Mouse (Mus musculus) lung, embryonic 14.5 days (tissue): ENCODE data around the gene Khsrp. TPM values are rescaled to one million over a fixed set of nuclear protein-coding genes. Genes with fewer than 3 reads are reported as not detected.
A peak's percentile ranks its signal among the peaks of the same experiment; 100 is the strongest.

Source experiments
- ATAC-seq: fragments of 200-750 bp; cut with Nextera tagmentation; 2 replicates; pipeline ENCODE4 v1.8.0; 2017; ENCODE audit warnings: mild to moderate bottlenecking, moderate TSS enrichment, moderate library complexity; ENCODE audit not compliant: insufficient read depth
- DNase-seq: peaks from one replicate; pipeline ENCODE4 v3.0.0-alpha.2; 2015
- H3K27ac ChIP-seq: fragments of 300-500 bp; sonication (generic); 2 replicates; pipeline ENCODE4 v1.5.1; 2014; ENCODE audit warnings: low read depth, mild to moderate bottlenecking, moderate library complexity
- H3K27me3 ChIP-seq: fragments of 300-500 bp; sonication (generic); 2 replicates; pipeline ENCODE4 v1.6.1; 2014; ENCODE audit warnings: low read length, control low read depth; ENCODE audit not compliant: insufficient read depth
- H3K36me3 ChIP-seq: fragments of 300-500 bp; sonication (generic); 2 replicates; pipeline ENCODE4 v1.6.1; 2014; ENCODE audit warnings: control low read depth; ENCODE audit not compliant: insufficient read depth
- H3K4me1 ChIP-seq: fragments of 300-500 bp; sonication (generic); 2 replicates; pipeline ENCODE4 v1.6.1; 2014; ENCODE audit warnings: antibody characterized with exemption, control low read depth; ENCODE audit not compliant: insufficient read depth
- H3K4me2 ChIP-seq: fragments of 300-500 bp; sonication (generic); 2 replicates; pipeline ENCODE4 v1.6.1; 2014; ENCODE audit warnings: mild to moderate bottlenecking
- H3K4me3 ChIP-seq: fragments of 300-500 bp; sonication (generic); 2 replicates; pipeline ENCODE4 v1.5.1; 2014; ENCODE audit warnings: low read depth, low read length
- H3K9ac ChIP-seq: fragments of 300-500 bp; sonication (generic); 2 replicates; pipeline ENCODE4 v1.6.1; 2014
- H3K9me3 ChIP-seq: fragments of 300-500 bp; sonication (generic); 2 replicates; pipeline ENCODE4 v1.6.1; 2016; ENCODE audit warnings: low read depth, low read length, control low read depth
- CTCF ChIP-seq: IDR thresholded peaks from 2 replicates; pipeline ENCODE4 v1.5.1; 2016; ENCODE audit warnings: antibody characterized with exemption, low read depth
- WGBS: fragments of 180-500 bp; shearing (Covaris S2); extraction: QIAGEN DNeasy Blood & Tissue Kit; methylation state at CpG from one replicate; pipeline ENCODE4 v1.1.7; 2014; 5-methylcytosine and 5-hydroxymethylcytosine counted together
- polyA plus RNA-seq: library from polyadenylated mRNA; unstranded; fragments of >200 nt; fragmentation: Nextera tagmentation; extraction: Ambion mirVana; gene quantifications from 2 replicates; pipeline ENCODE4 v1.2.1, GENCODE M21; 2014

Khsrp gene
- polyA plus RNA-seq, 1 experiment from 2014 or later = 69.4 TPM

DNA sequence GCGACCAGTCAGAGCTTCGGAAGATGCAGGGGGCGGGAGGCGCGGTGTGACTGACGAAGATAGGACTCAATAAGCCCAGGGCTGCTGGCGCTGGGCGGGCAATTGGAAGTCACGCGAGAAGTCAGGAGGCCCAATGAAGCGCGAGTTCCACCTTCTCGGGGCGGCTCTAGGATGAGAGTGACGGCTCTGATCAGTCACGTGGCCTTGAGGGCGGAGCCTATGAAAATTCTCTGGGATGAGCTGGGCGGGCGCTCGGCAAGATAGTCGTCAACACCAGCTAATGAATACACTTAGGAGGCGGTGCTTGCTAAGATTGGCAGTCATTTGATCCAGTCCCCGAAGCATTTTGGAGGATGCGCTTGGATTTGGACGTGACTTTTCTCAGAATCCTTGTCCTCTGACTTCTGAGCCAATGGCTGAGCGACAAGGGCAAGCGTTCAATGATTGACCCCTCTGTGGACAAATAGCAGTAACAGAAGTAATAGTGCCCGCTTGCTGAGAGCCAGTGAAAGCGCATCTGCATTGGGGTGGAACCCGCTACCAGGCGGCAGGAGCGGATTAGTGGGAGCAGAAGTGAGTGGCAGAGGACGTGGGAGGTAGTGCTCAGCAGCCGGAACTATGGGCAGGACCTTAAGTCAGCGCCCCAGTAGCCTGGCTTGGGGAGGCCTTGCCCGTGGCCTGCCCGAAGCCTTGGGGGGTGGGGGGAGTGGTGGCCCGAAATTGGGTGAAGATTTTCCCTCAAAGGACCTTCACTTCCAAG is 519 bp upstream of the Khsrp start:
- H3K9me3 ChIP-seq = no peaks in the 10 kb centered on the region
- peaks cover 21% of the 10 kb centered on the region for H3K36me3 ChIP-seq
- under 1% methylated on average over 38 of the region's 38 CpGs for WGBS
- H3K9ac ChIP-seq = peak overlapping the region; percentile 44
- 0 out of 2 replicates have a peak, but pooled peaks have one; percentile 15 for TF ChIP-seq CTCF
- ATAC-seq (peak; percentile 99), DNase-seq (peak; percentile 100)
- H3K27ac ChIP-seq = peak overlapping the region; percentile 82
- peak overlapping the region; percentile 93 for H3K4me3 ChIP-seq
- no peaks in the 10 kb centered on the region for H3K27me3 ChIP-seq
- H3K4me1 ChIP-seq = 0 out of 2 replicates have a peak, but pooled peaks cover 3% of the 10 kb centered on the region
- H3K4me2 ChIP-seq = peak overlapping the region; percentile 98

- Histone ChIP-seq H3K36me3 (peaks cover 42% of the 10 kb centered on the region), H3K4me2 (peak overlapping the region; percentile 98), H3K9me3 (no peaks in the 10 kb centered on the region), H3K27ac (no peak overlapping the region), H3K4me3 (peak overlapping the region; percentile 93), H3K27me3 (no peaks in the 10 kb centered on the region), H3K4me1 (0 out of 2 replicates have a peak, but pooled peaks cover 3% of the 10 kb centered on the region), H3K9ac (peak overlapping the region; percentile 99)
- no peak for DNase-seq
- 24% methylated on average over 8 of the region's 8 CpGs for WGBS
- TF ChIP-seq CTCF = no peak
- no peak for ATAC-seq
Observed at GRCm38 (mm10) chr17:57029691-57030090, 1.6 kb downstream of the Khsrp start.

DNA sequence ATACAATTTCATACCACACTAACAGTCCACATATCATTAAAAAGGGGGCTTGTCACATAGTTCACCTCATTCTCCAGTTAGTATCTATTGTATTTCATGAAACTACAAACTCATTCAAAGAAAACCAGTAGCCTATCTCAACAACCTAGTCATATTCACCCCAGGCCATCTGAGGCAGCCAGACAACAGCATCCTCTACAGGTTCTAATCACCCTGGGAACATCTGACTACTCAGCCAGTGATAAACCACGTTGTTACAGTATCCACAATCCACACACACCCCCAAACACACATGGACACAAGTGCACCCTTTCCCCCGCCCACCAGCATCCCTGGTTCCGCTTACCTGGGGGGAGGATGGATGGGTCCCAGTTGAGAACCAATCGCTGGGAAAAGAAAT is 3.9 kb downstream of the Khsrp start:
- no peak for ATAC-seq
- no peak for TF ChIP-seq CTCF
- WGBS = 80% methylated on average over 4 of the region's 4 CpGs

GRCm38 (mm10) chr17:57020960-57021359 is 10.4 kb downstream of the Khsrp start:
- no peaks in the 10 kb centered on the region for H3K9me3 ChIP-seq
- no peak overlapping the region for H3K4me3 ChIP-seq
- no peak overlapping the region for H3K27ac ChIP-seq
- H3K9ac ChIP-seq = no peak overlapping the region
- H3K27me3 ChIP-seq = no peaks in the 10 kb centered on the region
- WGBS = 82% methylated on average over 5 of the region's 5 CpGs
- no peak overlapping the region for H3K4me2 ChIP-seq
- ATAC-seq = no peak
- H3K4me1 ChIP-seq = no peaks in the 10 kb centered on the region
- no peak for TF ChIP-seq CTCF
- H3K36me3 ChIP-seq = peaks cover 66% of the 10 kb centered on the region
- no peak for DNase-seq

More for the DNA sequence above, 3.9 kb downstream of the Khsrp start:
- H3K27me3 ChIP-seq = no peaks in the 10 kb centered on the region
- H3K27ac ChIP-seq = no peak overlapping the region
- H3K36me3 ChIP-seq = peaks cover 65% of the 10 kb centered on the region
- H3K4me2 ChIP-seq = no peak overlapping the region
- 0 out of 2 replicates have a peak, but pooled peaks cover 3% of the 10 kb centered on the region for H3K4me1 ChIP-seq
- H3K4me3 ChIP-seq = no peak overlapping the region
- DNase-seq = no peak
- no peaks in the 10 kb centered on the region for H3K9me3 ChIP-seq
- H3K9ac ChIP-seq = no peak overlapping the region

DNA sequence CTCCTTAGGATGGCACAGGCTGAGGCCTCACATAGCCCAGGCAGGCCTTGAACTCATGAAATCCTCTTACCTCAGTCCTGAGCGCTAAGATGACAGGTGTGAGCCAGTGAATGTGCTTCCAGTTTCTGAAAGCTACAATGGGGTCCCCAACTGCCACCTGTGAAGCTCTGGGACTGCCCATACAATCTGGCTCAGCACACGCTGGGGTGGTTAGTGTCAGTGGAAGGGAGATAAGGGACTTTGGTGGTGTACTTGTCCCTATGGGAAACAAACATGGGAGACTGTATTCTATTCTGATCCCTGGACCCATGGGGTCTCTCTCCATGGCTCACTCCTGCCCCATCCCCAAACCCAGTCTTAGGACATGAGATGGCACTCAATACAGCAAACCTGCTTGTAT is 11.6 kb downstream of the Khsrp start:
- ATAC-seq = no peak
- peaks cover 53% of the 10 kb centered on the region for H3K36me3 ChIP-seq
- no peak overlapping the region for H3K9ac ChIP-seq
- no peak for TF ChIP-seq CTCF
- 92% methylated on average over 2 of the region's 2 CpGs for WGBS
- no peak overlapping the region for H3K27ac ChIP-seq
- no peak overlapping the region for H3K4me3 ChIP-seq
- H3K9me3 ChIP-seq = no peaks in the 10 kb centered on the region
- no peak overlapping the region for H3K4me2 ChIP-seq
- no peaks in the 10 kb centered on the region for H3K27me3 ChIP-seq
- H3K4me1 ChIP-seq = no peaks in the 10 kb centered on the region
- no peak for DNase-seq

- H3K9ac ChIP-seq = 0 out of 2 replicates have a peak overlapping the region, but pooled peaks have one; percentile 74
- WGBS = 63% methylated on average over 13 of the region's 13 CpGs
- H3K9me3 ChIP-seq = no peaks in the 10 kb centered on the region
- H3K4me3 ChIP-seq = peak overlapping the region; percentile 85
- no peaks in the 10 kb centered on the region; the same call in 1 of the 2 replicates for H3K4me1 ChIP-seq
- H3K36me3 ChIP-seq = peaks cover 23% of the 10 kb centered on the region
- no peak for TF ChIP-seq CTCF
- DNase-seq = no peak
- H3K27me3 ChIP-seq = no peaks in the 10 kb centered on the region
- peak overlapping the region; percentile 88 for H3K4me2 ChIP-seq
- ATAC-seq = peak; percentile 1; the same call in 1 of the 2 replicates
- H3K27ac ChIP-seq = peak overlapping the region; percentile 92
Observed at GRCm38 (mm10) chr17:57012245-57012795, 19.0 kb downstream of the Khsrp start.
